Mouse (Mus musculus): ENCODE data around the gene Kcnh8.
A peak's percentile ranks its signal among the peaks of the same experiment; 100 is the strongest.

The Kcnh8 gene

DNA sequence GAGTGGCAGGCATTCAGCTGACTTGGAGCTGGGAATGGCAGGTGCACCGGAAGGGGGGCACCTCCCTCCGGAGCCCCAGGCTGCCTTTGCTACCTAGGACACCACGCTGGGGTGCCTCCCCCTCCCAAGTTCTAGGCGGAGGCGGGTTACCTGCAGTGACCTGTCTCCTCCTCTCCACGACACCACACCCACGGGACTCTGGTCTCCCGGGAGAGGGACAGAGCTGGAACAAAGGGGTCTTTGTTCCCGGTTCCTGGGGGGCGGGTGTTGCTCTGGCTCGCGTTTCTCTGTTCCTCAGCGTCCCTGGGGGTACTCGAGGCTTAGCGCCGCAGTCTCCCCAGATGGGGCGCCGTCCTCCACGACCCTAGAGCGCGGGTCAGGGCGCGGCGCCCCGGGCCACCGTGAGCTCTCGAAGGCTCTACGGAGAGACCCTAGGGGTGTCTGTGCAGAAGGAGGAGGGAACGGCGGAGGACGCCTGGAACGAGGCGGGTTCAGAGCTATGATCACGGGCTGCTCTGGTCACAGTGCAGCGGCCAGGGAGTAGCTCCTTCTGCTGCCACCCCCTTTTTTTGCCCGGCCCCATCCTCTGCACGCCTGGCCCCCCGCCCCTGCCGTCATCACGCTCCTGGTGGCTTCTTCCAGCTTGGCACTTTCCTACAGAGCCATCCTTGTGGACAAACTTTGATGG lies at the start of gene Kcnh8:
TSS of gene Kcnh8 (plus strand) at position 617 of the 688 bp plus-strand sequence.
- DNase-seq = no peak

DNA sequence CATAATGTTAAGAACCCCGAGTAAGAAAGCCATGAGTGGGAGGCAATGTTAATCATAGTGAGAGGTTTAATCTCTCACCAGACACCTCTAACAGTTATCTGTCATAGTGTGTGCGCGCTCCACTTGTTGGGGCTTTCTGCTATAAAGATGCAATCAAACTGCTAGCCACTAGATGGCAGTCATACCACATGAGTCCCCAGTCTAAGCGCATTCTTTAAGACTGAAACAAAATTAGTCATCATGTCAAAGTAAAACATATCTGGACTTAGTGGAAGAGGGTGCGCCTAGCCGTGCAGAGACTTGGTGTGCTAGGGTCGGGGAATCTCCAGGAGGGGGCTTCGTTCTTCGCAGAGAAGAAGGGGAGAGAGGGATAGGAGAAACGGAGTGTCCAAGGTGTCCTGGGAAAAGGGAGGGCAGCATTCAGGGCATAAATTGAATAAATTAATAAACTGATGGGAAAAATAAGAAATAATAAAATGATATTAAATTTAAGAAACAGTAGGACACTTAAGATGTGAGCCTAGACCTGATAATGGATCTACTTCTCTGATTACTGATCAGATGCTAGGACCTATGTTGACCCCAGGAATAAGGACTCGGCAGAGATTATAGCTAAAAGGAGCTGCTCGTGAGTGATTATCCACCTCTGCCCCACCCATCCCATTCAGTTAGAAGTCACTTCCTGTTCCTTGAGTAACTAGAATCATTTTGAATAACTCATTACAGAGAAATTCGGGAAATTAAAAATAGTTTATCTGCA lies 42.4 kb upstream of the Kcnh8 start:
- peak; percentile 27 to 54 for DNase-seq

DNA sequence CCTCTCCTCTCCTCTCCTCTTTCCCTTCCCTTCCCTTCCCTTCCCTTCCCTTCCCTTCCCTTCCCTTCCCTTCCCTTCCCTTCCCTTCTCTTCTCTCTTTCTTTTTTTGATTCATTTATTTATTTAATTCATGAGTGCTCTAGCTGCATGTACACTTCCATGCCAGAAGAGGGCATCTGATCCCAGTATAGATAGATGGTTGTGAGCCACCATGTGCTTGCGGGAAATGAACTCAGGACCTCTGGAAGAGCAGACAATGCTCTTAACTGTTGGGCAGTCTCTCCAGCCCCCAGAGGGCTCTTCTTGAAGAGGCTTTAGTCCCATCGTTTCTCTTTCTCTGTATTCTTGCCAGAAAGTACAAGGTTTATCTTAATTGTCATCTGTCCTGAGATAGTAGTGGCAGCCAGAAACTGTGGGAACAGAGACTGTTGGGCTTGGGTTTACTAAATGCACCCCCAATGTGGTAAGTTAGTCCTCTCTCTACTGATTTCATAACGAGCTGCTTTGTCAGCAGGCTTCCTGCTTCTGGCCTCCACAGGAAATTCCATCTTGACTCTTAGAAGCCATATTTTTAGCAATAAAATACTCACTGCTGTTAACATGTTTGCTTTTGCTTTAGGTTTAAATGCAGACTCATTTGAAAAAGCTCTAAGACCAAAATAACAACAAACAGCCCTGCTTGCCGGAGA lies 36.9 kb upstream of the Kcnh8 start:
- DNase-seq = no peak

DNA sequence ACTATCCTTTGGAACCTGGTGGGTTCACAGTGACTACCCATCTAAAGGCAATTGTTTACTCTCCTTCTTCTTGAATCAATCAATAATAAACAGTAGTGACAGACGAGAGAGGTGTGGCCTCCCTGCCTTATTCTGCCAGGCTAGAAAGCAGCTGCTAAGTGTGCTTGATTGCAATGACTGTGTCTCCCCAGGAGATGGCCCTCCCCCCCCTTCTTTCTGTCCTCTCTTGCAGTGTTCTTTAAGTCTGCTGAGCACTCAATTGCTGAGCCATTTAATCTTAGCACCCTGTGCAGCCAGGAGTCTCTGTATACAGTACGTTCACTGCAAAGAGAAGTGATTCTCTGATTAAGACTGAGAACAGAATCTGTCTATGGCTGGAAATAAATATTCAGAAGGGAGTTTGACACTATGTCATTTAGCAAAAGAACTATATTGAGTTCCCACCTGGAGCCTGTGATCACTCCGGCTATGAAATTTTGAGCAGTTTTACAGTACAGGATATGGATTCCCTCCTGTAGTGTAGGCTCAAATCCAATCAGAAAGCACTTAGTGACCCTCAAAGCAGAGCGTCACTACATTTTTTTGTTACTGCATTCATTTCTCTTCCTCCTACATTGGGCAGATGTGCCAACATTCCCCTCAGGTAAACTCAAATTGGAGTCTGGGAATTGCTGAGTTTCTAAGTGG lies 32.8 kb upstream of the Kcnh8 start:
- DNase-seq = no peak

DNA sequence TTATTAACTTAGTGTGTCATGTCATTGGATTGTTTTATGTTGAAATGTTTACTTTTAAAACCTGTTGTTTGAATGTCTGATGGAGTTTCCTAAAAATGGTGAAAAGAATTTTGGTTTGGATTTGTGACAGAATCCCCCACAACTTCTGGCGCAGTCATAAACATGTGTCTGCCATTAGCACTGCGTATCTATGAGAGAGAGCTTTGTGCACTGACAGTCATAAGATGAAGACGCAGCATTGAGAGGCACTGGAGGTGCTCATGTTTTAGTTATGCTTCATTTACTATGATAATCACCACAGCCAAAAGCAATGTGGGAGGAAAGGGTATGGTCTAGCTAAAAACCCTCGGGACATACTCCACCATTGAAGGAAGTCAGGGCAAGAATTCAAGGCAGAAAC lies 30.3 kb upstream of the Kcnh8 start:
- no peak for DNase-seq

DNA sequence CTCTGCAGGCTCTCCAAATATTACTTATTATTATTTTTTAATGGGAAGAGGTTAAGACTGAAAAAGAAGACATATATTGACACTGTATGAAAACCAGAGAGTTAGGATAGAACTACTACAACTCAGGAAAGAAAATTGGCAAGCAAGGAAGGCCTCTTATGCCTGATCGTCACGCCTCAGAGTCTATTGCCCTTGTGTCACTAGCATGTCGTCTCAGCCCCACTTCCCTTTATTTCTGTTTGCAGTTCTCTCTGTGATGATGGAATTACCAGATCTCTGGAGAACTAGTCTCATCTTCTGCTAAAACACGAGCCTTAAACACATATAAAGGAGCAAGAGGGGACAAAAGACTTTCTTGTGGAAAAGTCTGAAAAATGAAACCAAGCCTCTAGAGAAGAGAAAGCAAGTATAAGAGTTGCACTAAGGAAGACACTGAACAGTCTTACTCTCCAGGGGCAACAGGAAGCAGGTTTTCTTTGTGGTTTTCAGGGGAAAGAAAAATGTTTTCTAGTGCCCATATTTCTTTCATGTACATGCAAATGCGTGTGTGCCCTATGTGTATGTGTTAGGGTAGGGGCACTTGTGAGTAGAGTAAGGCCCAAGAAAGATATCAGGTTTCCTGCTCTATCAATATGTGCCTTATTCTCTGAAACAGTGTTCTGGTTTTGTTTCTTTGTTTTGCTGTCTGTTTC lies 10.9 kb upstream of the Kcnh8 start:
- no peak for DNase-seq

DNA sequence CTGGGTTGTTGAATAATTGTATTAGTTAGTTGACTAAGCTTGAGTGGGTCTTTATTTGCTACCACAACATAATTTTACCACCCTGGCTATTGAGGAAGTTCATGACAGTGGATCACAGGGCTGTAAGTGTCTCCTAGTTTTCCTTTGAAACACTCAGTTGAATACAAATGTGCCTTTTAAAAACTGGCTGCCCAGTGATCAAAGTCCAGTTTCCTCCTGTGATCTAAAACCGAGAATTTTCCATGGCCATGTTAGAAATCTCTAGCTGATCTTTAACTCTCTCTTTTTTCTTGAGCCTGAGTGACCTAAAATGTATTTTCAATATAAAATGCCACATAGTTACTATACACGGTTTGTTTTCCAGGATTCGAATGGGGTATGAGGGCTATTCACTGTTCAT lies 3.4 kb upstream of the Kcnh8 start:
- DNase-seq = no peak

DNA sequence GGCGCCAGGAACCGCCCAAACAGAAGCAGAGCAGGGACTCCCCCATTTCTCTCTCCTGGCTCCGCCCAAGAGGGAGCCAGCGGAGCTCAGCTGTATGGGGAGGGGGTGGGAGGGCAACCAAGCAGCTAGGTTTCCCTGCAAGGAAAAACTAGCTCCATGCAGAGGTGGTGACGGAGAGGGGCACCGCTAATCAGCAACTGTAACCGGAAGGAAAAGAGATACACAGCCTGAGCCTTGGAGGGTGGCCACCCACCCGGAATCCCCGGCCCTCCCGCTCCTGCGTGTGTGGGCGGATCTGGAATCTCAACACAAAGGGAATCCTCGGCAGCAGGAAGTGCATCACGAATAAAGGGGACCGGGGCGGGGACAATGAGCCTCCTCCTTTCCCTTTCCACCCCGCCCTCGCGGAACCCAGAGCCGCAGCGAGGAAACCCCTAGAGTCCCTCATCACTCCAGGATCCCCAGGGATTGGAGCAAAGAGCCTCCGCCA lies 1.6 kb upstream of the Kcnh8 start:
- DNase-seq = peak in 1 of 2 experiments; percentile 11

DNA sequence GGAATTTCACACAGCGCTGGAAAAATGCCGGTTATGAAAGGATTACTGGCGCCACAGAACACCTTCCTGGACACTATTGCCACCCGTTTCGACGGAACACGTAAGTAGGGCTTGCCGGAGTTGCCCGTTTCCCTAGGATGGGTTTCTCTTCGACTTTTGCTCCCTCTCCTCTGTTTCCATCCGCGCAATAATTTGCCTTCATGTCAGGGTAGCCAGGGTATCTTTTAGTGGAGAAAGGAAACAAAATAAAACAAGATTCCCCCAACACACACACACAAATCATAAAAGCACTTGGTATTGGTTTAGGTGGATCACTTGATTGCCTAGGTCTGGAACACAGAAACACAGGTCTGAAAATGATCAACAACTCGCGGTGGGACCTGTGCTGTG lies 267 bp downstream of the Kcnh8 start:
- no peak for DNase-seq

DNA sequence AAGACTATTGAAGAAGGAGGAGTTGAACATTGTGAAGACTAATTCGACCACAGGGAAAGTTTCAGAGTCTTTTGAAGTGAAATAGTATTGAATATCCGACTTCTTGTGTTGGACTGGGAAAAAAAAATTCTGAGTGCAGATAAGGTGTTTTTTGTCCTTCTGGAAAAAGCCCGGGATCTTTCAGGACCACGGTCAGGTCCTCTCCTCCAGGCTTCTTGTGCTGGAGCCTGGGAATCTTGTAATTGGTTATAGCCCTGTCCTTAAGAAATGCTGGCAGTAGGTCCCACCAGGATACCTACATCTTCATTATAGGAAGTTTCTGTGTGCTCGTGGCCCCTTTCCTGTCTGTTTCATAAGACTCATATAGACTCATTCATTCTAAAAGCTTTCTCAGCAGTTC lies 902 bp downstream of the Kcnh8 start:
- no peak for DNase-seq

DNA sequence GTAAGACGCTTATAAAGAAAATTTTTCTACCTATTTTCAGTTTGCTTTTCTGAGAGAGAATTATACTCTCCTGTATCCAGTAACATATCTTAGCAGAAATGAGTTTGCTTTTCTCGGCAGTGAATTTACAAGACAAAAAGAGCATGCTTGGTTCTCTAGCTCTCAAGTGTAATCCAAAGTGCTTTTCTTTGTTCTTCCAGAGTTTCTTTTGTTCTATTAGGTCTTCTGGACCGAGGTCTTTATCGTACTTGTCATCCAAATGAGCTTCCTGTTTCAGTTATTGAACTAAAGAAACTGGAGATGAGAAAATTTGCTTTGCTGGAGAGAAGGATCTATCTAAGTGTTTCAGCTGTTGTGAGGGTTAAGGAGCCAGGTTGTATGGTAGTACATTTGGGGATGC lies 8.9 kb downstream of the Kcnh8 start:
- DNase-seq = no peak

DNA sequence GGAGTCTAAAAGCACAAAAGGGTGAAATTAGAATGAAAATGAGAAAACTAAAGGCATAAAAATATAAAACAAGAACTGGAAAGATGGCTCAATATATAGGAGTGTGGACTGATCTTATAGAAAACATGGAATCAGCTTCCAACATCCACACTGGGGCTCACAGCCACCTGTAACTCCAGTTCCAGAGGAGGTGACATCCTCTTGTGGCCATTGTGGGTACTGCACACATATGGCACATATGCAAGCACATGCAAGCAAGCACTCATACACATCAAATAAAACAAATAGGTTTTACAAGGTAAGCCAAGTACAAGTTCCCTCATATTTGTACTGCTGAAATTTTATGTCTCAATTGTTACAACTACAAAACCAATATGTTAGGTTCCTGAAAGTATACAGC lies 46.7 kb downstream of the Kcnh8 start:
- DNase-seq = no peak

DNA sequence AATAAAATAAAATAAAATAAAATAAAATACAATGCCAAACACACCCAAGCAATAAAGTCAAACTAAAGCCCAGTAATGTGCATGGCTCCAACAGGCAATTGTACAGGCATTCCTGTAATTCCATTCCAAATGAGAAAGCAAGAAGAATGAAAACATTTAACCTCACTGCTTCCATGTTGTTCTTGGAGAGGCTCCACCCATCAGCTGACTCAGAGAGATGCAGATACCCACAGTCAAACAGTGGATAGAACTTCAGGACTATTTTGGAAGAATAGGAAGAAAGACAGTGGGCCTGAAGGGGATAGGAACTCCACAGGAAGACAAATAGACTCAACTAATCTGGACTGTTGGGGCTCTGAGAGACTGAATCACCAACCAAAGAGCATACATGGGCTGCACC lies 89.5 kb downstream of the Kcnh8 start:
- DNase-seq = no peak

DNA sequence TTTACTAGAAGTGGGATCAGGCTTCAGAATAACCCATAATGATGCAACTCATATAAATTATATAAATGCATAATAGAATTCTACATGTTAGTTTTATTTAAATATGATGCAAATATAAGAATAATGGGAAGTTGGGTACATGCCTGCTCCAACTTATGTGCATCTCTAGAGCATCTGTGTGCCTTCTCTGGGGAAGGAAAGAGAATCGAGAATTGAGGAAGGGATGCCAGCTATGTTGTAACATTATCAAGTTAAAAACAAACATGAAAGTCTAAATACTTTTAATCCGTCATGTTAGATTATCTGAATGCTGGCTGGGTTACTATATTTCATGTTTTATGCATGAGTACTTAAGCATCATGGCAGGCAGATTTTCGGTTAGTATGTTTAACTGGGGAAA lies 99.4 kb downstream of the Kcnh8 start:
- DNase-seq = no peak

DNA sequence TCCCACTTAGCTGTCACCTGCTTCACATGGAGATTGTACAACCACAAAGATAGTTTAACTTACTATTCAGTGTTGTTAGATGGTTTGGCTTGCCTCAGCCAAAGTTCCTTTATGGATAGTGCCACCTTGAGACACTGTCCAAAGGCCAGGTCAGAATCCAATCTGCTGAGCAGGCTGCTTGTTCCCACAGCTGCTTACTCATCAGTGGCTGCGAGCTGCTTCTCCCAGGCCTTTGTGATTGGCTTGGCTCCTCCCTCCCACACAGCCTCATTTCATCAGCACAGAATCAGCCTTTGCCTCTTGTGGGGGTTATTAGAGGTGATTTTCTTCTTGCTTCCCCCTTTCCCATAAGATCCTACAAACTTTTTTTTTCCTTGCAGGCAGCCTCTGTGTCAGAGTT lies 109.8 kb downstream of the Kcnh8 start:
- no peak for DNase-seq

DNA sequence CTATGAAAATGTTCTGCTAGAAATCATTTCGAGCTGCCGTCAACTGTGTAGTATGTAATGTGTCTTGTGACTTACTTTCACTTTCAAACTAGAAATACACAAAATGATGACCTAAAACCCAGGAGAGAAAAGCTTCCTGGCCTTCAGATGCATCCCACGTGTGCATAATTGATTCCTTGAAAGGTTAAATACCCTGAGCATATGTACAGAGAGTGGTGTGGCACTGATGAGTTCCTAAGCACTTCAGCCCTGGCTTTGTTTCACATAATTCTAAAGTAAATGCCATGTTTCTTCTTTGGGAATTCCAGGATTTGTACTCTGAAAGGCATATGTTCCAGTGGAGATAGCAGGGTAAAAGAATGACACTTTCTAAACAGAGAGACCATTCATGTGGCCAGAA lies 119.7 kb downstream of the Kcnh8 start:
- DNase-seq = no peak

DNA sequence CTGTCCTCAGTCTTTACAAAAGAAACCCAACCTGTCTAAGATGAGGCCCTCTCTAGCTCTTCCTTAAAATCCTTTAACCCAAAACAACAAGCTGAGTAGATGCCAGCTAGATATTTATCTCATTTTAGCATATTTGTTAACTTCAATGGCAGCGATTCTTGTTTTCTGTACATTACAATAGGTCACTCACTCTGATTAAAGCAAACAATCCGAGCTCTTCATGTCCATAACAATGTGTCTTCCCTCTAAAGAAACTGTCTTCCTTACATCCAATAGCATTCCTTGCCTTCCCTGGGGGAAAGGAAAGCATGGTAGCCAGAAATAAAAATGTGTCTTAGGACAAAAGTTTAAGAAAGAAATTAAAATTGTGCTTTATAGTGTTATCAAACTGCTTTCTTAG lies 126.3 kb downstream of the Kcnh8 start:
- DNase-seq = no peak

DNA sequence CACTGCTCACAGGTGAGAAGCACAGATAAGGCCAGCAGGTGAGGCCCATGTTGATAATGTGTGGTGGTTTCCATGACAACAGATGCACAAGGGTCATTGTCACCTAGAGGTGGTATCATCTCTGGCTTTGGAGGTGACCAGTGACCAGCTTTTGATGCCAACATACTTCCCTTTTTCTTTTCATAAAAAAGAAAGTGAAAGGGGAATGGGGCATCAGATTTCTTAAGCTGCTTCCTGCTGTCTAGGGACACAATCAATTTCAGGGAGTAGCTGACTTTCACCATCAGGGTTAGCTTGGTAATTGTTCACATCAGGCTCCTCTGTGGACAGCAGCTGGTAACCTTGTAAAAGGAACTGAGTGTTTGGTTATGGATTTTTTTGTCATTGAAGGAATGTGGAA lies 135.9 kb downstream of the Kcnh8 start:
- DNase-seq = no peak

DNA sequence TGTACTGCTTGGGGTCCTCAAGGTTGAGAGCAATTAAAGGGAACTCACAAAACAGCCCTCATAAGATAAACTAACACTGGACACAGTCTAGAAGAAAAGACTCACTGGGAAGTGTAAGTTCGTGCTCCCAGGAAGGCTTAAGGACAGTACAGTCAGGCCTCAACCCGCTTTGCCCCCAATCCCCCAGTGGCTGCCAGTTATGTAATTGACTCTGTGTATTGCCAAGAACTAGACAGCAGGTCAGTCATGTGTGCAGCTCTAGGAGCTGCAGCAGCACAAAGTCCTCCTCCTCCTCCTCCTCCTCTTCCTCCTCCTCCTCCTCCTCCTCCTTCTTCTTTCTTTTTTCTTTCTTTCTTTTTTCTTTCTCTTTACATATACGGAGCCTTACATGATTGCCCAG lies 185.6 kb downstream of the Kcnh8 start:
- DNase-seq = no peak

DNA sequence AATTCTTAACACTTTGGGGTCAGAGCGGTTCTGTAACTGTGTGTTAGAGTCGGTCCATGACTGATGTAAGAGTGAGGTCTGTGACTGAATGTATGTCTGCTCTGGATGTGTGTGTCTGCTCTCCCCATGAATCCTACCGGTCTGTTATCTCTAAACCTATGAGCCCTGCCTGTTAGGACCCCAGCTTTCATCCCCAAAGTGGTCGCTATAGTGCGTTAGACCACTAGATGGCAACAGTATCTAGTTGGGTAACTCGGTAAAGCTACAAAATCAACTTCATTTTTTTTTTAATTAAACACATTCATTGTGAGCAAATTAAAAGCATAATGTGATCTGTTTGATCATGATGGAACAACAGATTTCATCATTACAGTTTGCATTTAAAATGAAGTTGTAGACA lies 202.0 kb downstream of the Kcnh8 start:
- no peak for DNase-seq

DNA sequence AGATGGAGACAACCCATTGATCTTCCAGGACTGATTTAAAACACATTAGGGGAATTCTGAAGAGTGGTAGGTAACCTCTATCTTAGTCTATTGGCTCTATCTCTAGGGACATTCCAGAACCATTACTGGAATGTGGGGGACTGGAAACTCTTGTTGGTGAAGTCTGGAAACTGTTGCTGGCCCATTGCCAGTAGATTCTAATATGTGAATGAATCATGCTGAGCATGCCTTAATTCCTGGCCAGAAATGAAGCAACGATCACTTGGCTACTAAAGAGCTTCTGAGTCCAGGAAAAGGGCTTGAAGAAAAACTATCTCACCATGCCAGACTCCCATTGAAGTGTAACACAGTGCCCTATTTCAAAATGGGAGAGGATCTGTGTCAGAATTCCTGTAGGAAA lies 208.3 kb downstream of the Kcnh8 start:
- DNase-seq = no peak

DNA sequence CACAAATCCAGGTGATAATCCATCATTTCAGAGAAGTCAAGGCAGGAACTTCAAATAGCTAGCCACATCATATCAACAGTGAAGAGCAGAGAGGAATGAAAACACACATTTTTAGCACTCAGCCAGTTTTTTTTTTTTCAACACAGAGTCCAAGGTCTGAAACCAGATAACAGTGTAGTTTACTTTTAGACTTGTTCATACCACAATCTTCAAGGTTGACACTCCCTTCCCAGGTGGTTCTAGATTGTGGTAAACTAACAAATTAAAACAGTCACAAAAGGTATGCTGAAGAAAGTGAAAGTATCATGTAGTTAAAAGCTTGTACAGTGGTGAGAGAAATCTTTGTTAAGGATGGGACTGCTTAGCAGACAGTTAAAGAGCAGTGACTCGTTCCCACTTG lies 216.5 kb downstream of the Kcnh8 start:
- no peak for DNase-seq

DNA sequence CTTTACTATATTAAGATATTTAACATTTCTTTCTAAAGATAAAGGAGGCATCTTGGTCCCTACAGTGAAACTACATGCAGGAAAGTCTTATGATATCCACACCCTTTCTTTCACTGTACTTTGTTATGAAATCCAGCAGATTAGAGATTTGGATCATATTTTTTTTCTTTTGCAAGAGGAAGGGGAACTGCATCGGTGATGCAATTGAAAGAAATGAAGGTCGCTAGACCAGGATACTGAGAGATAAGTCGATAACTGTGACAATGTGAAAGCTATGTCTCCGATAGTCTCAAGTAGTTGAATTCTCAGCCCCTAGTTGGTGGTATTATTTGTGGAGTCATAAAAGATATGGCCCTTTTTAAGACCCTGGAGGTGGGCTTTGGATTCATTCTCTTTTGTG lies 227.2 kb downstream of the Kcnh8 start:
- no peak for DNase-seq
